Mouse (Mus musculus) lung, embryonic 16.5 days (tissue): ENCODE measurements at regions not wholly inside any gene's neighbourhood (a gene's known extent, or its start where the extent isn't known, plus 50 kb on each side); places are given as distances from the start of the nearest gene placed in this dataset.

ENCODE experiments used
- ATAC-seq: fragments of 200-750 bp; cut with Nextera tagmentation; 2 replicates; pipeline ENCODE4 v1.8.0; 2017; ENCODE audit warnings: low read depth, mild to moderate bottlenecking, moderate library complexity
- H3K27ac ChIP-seq: fragments of 300-500 bp; sonication (generic); 2 replicates; pipeline ENCODE4 v1.5.1; 2014; ENCODE audit warnings: mild to moderate bottlenecking, control low read depth, low read length
- H3K27me3 ChIP-seq: fragments of 300-500 bp; sonication (generic); 2 replicates; pipeline ENCODE4 v1.6.1; 2014; ENCODE audit warnings: low read depth, low read length, mixed read lengths; ENCODE audit not compliant: control insufficient read depth, insufficient read depth
- H3K36me3 ChIP-seq: fragments of 300-500 bp; sonication (generic); 2 replicates; pipeline ENCODE4 v1.6.1; 2014; ENCODE audit warnings: low read length; ENCODE audit not compliant: control insufficient read depth, insufficient read depth
- H3K4me1 ChIP-seq: fragments of 300-500 bp; sonication (generic); replicated peaks from 2 replicates; pipeline ENCODE4 v1.6.1; 2014; ENCODE audit warnings: low read length, mixed read lengths; ENCODE audit not compliant: control insufficient read depth, insufficient read depth
- H3K4me2 ChIP-seq: fragments of 300-500 bp; sonication (generic); 2 replicates; pipeline ENCODE4 v1.6.1; 2014; ENCODE audit warnings: low read depth, low read length, control low read depth
- H3K4me3 ChIP-seq: fragments of 300-500 bp; sonication (generic); 2 replicates; pipeline ENCODE4 v1.5.1; 2014; ENCODE audit warnings: mild to moderate bottlenecking, low read length, control low read depth
- H3K9ac ChIP-seq: fragments of 300-500 bp; sonication (generic); 2 replicates; pipeline ENCODE4 v1.6.1; 2014; ENCODE audit warnings: low read length, control low read depth
- H3K9me3 ChIP-seq: fragments of 300-500 bp; sonication (generic); 2 replicates; pipeline ENCODE4 v1.6.1; 2016; ENCODE audit warnings: low read length; ENCODE audit not compliant: control insufficient read depth
- WGBS: fragments of 180-500 bp; shearing (Covaris S2); extraction: QIAGEN DNeasy Blood & Tissue Kit; methylation state at CpG from one replicate; pipeline ENCODE4 v1.1.7; 2014; 5-methylcytosine and 5-hydroxymethylcytosine counted together

DNA sequence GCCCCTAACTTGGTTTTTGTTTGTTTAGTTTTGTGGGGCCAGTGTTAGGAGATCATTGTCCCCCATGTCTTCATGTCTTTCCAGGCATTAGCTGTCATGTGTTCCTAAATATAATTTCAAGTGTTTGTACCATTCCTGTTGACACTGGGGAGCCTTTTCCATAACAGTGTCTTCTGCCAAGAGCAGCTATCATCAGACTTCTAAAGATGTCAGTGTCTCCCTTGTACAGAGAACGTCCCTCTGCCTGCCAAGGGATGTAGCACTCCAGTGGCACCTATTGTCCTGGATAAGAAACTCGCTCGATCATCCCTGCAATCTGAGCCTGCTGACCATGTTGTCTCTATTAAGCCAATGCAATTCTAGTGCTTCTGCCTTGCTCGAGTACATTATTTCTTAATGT, 64.6 kb upstream of the Lhfpl2 start:
- no peaks in the 10 kb centered on the region for H3K36me3 ChIP-seq
- H3K27ac ChIP-seq, result peak overlapping the region; percentile 65
- H3K9me3 ChIP-seq, result peaks cover 6% of the 10 kb centered on the region; the same call in 1 of the 2 replicates
- H3K4me2 ChIP-seq, result no peak overlapping the region
- peaks cover 24% of the 10 kb centered on the region for H3K4me1 ChIP-seq
- H3K9ac ChIP-seq, result no peak overlapping the region
- WGBS, result 36% methylated on average over 4 of the region's 4 CpGs
- H3K27me3 ChIP-seq, result no peaks in the 10 kb centered on the region
- ATAC-seq, result peak; percentile 89
- H3K4me3 ChIP-seq, result no peak overlapping the region

DNA sequence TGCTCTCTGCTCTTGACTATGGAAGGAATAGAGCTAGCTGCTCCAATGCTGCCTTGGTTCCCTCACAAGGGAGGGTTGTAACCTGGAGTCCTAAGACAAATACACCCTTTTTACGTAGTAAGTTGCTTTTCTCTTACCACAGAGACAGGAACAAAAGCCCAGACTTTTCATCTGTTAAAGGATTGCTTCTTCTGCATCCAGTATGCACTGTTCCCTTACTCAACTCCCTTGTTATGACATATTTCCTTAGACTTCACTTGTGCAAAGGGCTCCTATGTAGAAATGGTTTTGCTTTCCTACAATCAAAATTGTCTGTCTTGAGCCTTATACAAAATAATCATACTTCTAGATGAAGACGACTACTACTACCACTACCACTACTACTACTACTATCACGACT, 62.2 kb upstream of the Lhfpl2 start:
- WGBS, result 91% methylated on average over 3 of the region's 3 CpGs
- peaks cover 11% of the 10 kb centered on the region; the same call in 1 of the 2 replicates for H3K4me1 ChIP-seq
- no peak for ATAC-seq
- H3K4me2 ChIP-seq, result no peak overlapping the region
- H3K36me3 ChIP-seq, result no peaks in the 10 kb centered on the region
- no peak overlapping the region for H3K27ac ChIP-seq
- no peaks in the 10 kb centered on the region for H3K27me3 ChIP-seq
- peaks cover 6% of the 10 kb centered on the region; the same call in 1 of the 2 replicates for H3K9me3 ChIP-seq
- no peak overlapping the region for H3K4me3 ChIP-seq
- no peak overlapping the region for H3K9ac ChIP-seq

DNA sequence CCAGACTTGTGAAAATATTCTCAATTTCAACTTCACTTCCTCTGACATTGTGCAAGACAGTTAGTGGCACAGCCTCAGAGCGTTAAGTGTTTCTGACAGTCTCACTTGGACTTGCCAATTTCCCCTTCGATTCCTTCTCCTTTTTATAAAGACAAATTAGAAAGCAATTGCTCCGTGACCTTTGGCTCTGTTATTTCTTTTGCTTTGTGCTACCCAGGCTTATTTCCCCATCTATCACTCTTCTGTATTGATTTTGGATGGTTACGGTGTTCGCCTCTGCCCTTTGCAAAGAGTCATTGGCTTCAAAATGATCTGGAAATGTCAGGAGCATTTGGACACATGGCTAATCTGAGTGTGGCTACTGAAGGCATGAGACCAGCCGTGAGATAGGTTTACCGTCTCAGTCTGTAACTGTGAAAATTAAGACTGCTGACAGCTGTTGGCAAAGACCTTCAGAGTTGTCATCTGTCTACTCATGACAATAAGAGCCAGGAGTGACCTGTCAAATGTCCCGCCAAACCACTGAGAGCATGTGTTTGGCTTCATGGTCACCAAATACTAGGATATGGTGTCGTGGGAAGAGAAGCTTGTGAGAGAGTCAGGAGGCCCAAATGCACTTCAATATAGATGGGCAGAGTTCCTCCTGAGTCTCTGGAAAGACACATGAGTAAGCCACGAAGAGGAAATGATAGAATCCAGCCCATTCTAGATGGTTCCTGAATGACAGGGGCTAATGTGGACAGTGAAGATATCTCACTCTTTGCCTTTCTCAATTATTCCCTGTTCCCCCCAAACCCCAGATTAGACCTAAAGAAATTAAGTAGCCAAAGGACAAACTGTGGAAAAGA, 60.8 kb upstream of the Lhfpl2 start:
- H3K27ac ChIP-seq, result peak overlapping the region; percentile 36; the same call in 1 of the 2 replicates
- peaks cover 8% of the 10 kb centered on the region; the same call in 1 of the 2 replicates for H3K4me1 ChIP-seq
- no peak overlapping the region for H3K9ac ChIP-seq
- H3K4me2 ChIP-seq, result no peak overlapping the region
- peaks cover 4% of the 10 kb centered on the region; the same call in 1 of the 2 replicates for H3K9me3 ChIP-seq
- peak; percentile 48; the same call in 1 of the 2 replicates for ATAC-seq
- H3K4me3 ChIP-seq, result no peak overlapping the region
- WGBS, result 51% methylated on average over 10 of the region's 10 CpGs
- H3K36me3 ChIP-seq, result no peaks in the 10 kb centered on the region
- H3K27me3 ChIP-seq, result no peaks in the 10 kb centered on the region

DNA sequence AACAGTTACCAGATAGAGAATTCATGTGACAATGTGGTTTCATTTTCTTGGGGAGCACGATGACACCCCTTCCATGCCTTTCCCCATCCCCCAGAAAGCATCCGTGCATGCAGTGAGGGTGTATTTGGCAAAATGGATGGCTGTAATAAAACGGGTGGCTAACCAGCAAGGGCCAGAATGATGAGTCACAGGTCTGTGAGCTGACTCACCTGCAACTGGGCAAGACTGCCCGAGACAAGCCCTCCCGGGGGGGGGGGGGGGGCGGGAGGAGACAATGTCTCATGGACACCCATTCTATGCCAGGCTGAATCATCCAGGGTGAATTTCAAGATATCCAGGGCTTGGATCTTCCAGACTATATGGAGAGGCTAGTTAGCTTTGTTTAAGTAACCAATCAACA, 59.6 kb upstream of the Lhfpl2 start:
- Histone ChIP-seq H3K9me3 (no peaks in the 10 kb centered on the region), H3K4me3 (no peak overlapping the region), H3K27ac (no peak overlapping the region), H3K4me2 (no peak overlapping the region), H3K36me3 (no peaks in the 10 kb centered on the region), H3K9ac (no peak overlapping the region), H3K27me3 (no peaks in the 10 kb centered on the region), H3K4me1 (0 out of 2 replicates have a peak, but pooled peaks cover 5% of the 10 kb centered on the region)
- no peak for ATAC-seq
- 69% methylated on average over 6 of the region's 6 CpGs for WGBS

DNA sequence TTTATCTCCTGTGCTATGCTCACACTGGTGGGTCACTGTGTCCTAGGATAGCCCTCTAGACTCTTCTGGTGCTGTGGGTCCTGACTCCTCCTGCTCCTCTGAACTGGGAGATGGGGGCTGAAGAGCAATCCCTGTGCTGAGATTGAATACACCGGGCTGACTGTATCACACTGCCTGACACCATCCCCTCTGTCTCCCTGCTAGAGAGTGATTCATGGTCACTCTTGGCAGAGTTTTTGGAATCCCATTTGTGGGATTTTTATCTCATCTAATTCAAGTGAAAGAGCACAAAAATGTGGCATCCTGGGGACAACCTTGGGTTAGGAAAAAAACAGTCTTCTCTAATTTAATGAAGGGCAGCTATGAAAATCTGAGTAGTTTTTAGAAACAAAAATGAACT, 59.2 kb upstream of the Lhfpl2 start:
- Histone ChIP-seq H3K4me1 (0 out of 2 replicates have a peak, but pooled peaks cover 5% of the 10 kb centered on the region), H3K27me3 (no peaks in the 10 kb centered on the region), H3K9ac (no peak overlapping the region), H3K4me2 (no peak overlapping the region), H3K4me3 (no peak overlapping the region), H3K27ac (no peak overlapping the region), H3K36me3 (no peaks in the 10 kb centered on the region), H3K9me3 (no peaks in the 10 kb centered on the region)
- no peak for ATAC-seq
- WGBS, result 79% methylated on average over 1 of the region's 1 CpGs

DNA sequence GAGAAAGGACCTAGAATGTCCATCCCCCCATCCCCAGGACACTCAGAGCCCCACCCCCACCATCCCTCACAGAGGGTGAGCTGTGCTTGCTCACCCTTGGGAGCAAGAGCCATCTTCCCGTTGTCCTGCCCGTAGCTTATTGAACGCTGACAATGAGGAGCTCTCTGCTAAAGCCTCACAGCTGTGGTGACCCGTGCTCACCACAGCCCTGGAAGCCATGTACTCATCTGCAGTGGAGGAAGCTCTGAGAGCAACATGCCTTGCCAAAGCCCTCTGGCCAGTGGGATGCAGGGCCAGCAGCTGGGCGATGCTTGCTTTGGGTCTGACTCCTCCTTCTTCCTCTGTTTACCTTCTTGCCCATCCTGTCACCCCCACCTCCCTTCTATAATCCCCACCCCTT, 53.8 kb upstream of the Lhfpl2 start:
- Histone ChIP-seq H3K27ac (no peak overlapping the region), H3K9me3 (no peaks in the 10 kb centered on the region), H3K36me3 (no peaks in the 10 kb centered on the region), H3K27me3 (no peaks in the 10 kb centered on the region), H3K4me2 (no peak overlapping the region), H3K4me1 (peaks cover 4% of the 10 kb centered on the region; the same call in 1 of the 2 replicates), H3K4me3 (no peak overlapping the region), H3K9ac (no peak overlapping the region)
- ATAC-seq, result peak; percentile 52; the same call in 1 of the 2 replicates
- 46% methylated on average over 5 of the region's 5 CpGs for WGBS

DNA sequence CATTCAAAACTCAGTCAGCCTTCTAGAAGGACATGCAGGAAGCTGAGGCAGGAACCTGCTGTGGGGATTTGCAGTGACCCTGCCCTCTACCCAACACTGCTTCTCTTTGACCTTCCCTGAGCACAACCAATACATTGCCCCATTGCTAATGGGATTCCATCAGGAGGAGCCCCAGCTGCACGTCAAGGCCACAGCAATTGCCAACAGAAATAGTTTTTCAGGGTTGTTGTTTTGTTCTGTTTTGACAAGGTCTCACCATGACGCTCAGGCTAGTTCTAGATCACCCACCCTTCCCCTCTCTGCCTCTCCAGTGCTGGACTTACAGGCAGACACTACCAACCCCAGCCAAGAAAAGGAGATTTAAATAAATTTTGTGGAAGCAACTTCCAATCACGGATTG, 53.2 kb upstream of the Lhfpl2 start:
- H3K27ac ChIP-seq, result no peak overlapping the region
- H3K4me1 ChIP-seq, result peaks cover 4% of the 10 kb centered on the region; the same call in 1 of the 2 replicates
- WGBS, result 70% methylated on average over 3 of the region's 3 CpGs
- no peak overlapping the region for H3K9ac ChIP-seq
- no peaks in the 10 kb centered on the region for H3K36me3 ChIP-seq
- no peaks in the 10 kb centered on the region for H3K9me3 ChIP-seq
- no peak overlapping the region for H3K4me2 ChIP-seq
- H3K4me3 ChIP-seq, result no peak overlapping the region
- H3K27me3 ChIP-seq, result no peaks in the 10 kb centered on the region
- no peak for ATAC-seq

DNA sequence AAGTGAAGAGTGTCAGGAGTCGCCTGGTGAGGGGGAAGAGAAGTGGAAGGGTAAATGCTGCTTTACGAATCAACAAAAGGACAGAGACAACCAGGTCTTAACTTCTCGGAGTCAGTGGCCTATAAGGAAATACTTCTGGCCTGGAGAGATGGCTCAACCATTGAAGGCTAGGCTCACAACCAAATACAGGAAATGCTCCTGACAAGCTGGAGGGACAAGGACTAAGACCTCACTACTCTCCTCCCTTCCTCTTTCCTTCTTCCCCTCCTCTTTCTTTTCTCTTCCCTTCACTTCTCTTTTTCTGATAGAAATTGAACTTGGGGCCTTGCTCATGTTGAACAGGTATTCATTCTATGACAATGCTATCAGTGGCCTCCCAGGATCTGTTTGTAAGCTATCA, 51.7 kb upstream of the Lhfpl2 start:
- no peak overlapping the region for H3K9ac ChIP-seq
- no peaks in the 10 kb centered on the region for H3K9me3 ChIP-seq
- H3K4me3 ChIP-seq, result no peak overlapping the region
- no peaks in the 10 kb centered on the region for H3K36me3 ChIP-seq
- peaks cover 4% of the 10 kb centered on the region; the same call in 1 of the 2 replicates for H3K4me1 ChIP-seq
- H3K4me2 ChIP-seq, result no peak overlapping the region
- WGBS, result 69% methylated on average over 3 of the region's 3 CpGs
- no peaks in the 10 kb centered on the region for H3K27me3 ChIP-seq
- ATAC-seq, result no peak
- no peak overlapping the region for H3K27ac ChIP-seq
